Mouse (Mus musculus) embryonic stem cell, embryonic (primary cell): ENCODE measurements around the gene Cox4i2.

ENCODE experiments used
- CTCF ChIA-PET, 4 experiments: fragments of 300-600 bp in 2 of 4; fragments of 350-600 bp in 2 of 4; sonication (Branson Sonifier 250); formaldehyde crosslinking; loops; one replicate each; lab custom pipeline; 2022; ENCODE audit warnings: inconsistent platforms in 2 of 4; lab: Charles Lee
- POLR2A ChIA-PET, 4 experiments: fragments of 300-600 bp in 2 of 4; fragments of 350-600 bp in 2 of 4; sonication (Branson Sonifier 250); formaldehyde crosslinking; loops; one replicate each; lab custom pipeline; 2022; ENCODE audit warnings: antibody characterized with exemption in 4 of 4, inconsistent platforms in 1 of 4; lab: Charles Lee

Gene Cox4i2

DNA sequence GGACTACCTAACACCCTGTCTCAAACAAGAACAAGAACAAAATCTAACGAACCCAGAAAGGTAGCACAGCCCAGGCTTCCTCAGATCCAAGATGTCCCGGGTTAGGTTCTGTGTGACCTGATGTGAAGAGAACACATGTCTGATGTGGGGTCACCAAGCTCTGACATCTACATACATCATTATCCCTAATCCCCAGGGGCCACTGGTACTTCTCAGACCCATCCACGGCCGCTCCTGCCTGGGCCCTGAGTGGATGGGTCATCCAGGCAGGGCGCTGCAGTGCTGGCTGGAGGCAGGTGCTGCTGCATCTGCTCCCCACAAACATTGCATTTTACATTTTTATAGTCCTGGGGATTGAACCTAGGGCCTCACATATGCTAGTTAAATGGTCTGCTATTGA is 13.5 kb upstream of the Cox4i2 start:
- POLR2A ChIA-PET = interaction anchor here (0.7 to 24.6 kb wide), 16 partner anchors 13 to 122 kb away, joined by 3 to 728 read pairs (median 9); partner anchors contain the start of gene Cox4i2 (in 1 of the 4)

DNA sequence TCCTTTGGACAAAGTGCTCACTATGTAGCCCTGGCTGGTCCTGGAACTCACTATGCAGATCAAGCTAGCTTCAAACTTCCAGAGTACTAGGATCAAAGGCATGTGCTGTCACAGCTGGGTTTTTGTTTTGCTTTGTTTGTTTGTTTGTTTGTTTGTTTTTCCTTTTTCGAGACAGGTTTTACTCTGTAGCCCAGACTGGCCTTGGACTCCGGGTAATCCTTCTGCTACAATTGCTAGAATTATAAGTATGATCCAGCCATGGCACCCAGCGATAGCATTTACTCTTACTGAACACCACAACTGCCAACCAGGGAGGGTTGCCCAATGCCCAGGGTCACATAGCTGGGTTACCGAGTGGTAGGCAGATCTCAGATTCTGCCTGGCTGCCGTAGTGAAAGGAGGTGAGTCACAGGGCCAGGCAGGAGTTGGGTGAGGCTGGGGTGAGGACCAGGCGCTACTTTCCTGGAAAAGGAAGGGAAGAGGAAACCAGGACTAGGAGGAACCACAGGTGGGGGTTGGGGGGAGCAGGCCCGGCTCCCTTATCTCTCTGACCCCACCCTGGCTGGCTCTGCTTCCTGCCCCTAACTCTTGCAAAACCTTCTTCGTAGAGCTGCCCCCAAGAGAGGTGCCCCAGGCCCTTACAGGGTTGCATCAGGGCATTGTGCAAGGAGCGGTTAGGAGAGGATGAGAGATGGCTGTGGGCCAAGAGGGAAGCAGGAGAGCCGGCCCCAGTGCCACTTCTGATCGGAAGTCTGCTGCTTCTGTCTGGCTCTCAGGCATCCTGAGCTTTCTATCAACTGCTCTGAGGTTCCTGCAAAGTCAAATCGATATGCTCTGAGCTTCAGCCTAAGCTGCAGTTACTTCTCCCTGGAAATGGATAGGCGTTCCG is 12.6 kb upstream of the Cox4i2 start:
- POLR2A ChIA-PET = interaction anchor here in 3 of 4 experiments (0.7 to 24.6 kb wide), 40 partner anchors 10 to 121 kb away, joined by 3 to 728 read pairs (median 4); partner anchors contain the start of genes Mcts2 (in 2 of the 3), H13 (in 1 of the 3) and Tpx2 (in 1 of the 3)
- CTCF ChIA-PET = interaction anchor here (0.5 to 4.4 kb wide), 31 partner anchors 9 to 263 kb away, joined by 3 to 53 read pairs (median 5); partner anchors contain the start of gene H13 (in 2 of the 4)

More for the DNA sequence above, 13.5 kb upstream of the Cox4i2 start:
- CTCF ChIA-PET = interaction anchor here in 3 of 4 experiments (0.6 to 4.4 kb wide), 5 partner anchors 10 to 47 kb away, joined by 3 to 53 read pairs (median 10); no protein-coding TSS in a partner anchor

- CTCF ChIA-PET = interaction anchor here (0.5 to 4.4 kb wide), 38 partner anchors 13 to 515 kb away, joined by 3 to 53 read pairs (median 5); partner anchors contain the start of genes H13 (in 2 of the 4) and Trib3 (in 1 of the 4)
- POLR2A ChIA-PET = interaction anchor here in 3 of 4 experiments (0.6 to 24.6 kb wide), 39 partner anchors 9 to 499 kb away, joined by 3 to 728 read pairs (median 5); partner anchors contain the start of genes H13 (in 1 of the 3), Mcts2 (in 1 of the 3) and Tpx2 (in 1 of the 3)
These were observed 11.5 kb upstream of the Cox4i2 start for GRCm38 (mm10) chr2:152742435-152742834.

DNA sequence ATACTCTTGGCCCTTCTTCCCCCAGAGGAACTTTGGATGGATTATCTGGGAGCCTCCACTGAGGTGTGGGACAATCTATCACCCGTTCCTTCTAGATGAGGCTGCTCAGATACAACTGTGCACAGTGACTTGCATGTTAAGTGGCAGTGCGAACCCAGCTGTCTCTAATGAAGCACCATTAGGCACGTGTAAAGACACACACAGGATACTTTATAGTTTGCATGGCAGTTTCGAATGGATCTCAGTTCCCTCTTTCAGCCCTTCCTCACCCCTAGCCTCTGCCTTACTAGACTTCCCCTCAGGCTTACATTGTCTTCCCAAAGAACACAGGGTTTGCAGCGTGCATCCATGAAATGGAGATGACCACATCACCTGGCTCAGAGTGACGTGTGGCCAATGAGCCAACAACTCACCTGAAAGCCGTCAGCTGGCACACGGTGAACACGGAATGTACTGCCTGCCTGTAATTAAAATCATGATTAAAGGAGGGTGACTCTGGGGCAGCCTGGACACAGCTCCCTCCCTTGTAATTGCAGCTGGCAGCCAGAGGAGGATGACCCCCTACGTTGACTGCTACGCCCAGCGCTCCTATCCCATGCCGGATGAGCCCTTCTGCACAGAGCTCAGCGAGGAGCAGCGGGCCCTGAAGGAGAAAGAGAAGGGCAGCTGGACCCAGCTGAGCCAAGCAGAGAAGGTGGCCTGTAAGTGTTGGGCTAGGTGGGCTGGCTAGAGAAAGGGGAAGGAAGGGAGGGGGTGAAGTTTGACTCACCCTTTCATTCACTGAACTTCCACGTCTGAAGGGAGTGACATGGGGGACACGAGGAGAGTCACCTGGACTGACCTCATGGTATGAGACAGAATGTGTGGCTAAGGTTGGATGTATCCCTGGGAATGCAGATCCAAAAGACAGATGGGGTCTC is 2.8 kb downstream of the Cox4i2 start:
- CTCF ChIA-PET = interaction anchor here in 2 of 4 experiments (0.6 to 1.6 kb wide), 2 partner anchors 11 to 73 kb away, joined by 3 to 5 read pairs; no protein-coding TSS in a partner anchor
- POLR2A ChIA-PET = interaction anchor here in 2 of 4 experiments (0.8 to 1.6 kb wide), 5 partner anchors 8 to 64 kb away, joined by 3 to 5 read pairs (median 3); no protein-coding TSS in a partner anchor

GRCm38 (mm10) chr2:152757478-152757877 is 3.5 kb downstream of the Cox4i2 start:
- POLR2A ChIA-PET = interaction anchor here in 2 of 4 experiments (1.1 to 1.5 kb wide), 5 partner anchors 7 to 72 kb away, joined by 3 to 5 read pairs (median 3); no protein-coding TSS in a partner anchor

DNA sequence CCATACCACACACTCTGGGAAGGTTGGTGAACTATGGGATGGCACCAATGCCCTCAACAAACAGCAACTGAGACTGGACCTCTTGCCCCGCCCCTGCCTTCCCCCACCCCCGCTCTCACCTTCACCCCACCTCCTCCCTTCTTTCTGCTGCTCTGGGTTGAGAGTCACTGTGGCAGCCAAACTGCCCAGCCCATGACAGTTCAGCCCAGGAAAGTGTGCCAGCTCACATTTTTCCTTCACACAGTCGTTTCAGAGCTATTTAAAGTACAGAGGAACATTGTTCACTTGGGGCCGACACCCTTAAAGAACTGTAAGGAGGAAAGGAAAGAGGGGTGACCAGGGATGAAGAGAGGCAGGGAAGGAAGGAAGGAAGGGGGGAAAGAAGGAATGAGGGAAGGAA is 4.4 kb downstream of the Cox4i2 start:
- ChIA-PET CTCF (interaction anchor here in 2 of 4 experiments (0.6 to 1.1 kb wide), 2 partner anchors 9 to 54 kb away, joined by 3 to 7 read pairs; no protein-coding TSS in a partner anchor), POLR2A (interaction anchor here in 1 of 4 experiments (0.5 to 1.2 kb wide), 3 partner anchors 46 to 187 kb away, joined by 3 read pairs; no protein-coding TSS in a partner anchor)

More at GRCm38 (mm10) chr2:152757478-152757877, 3.5 kb downstream of the Cox4i2 start:
- CTCF ChIA-PET = interaction anchor here in 2 of 4 experiments (1.1 to 1.6 kb wide), 2 partner anchors 10 to 12 kb away, joined by 5 to 7 read pairs; no protein-coding TSS in a partner anchor

- CTCF ChIA-PET = interaction anchor here (0.6 to 2.6 kb wide), 15 partner anchors 9 to 430 kb away, joined by 3 to 13 read pairs (median 6); partner anchors contain the start of genes Bcl2l1 (in 1 of the 4), Cox4i2 (in 1 of the 4) and Id1 (in 1 of the 4)
- POLR2A ChIA-PET = interaction anchor here (0.6 to 10.2 kb wide), 27 partner anchors 8 to 94 kb away, joined by 3 to 150 read pairs (median 4); partner anchors contain the start of genes Id1 (in 2 of the 4), Bcl2l1 (in 1 of the 4) and Cox4i2 (in 1 of the 4)
These were observed 9.3 kb downstream of the Cox4i2 start for GRCm38 (mm10) chr2:152763310-152763709.

DNA sequence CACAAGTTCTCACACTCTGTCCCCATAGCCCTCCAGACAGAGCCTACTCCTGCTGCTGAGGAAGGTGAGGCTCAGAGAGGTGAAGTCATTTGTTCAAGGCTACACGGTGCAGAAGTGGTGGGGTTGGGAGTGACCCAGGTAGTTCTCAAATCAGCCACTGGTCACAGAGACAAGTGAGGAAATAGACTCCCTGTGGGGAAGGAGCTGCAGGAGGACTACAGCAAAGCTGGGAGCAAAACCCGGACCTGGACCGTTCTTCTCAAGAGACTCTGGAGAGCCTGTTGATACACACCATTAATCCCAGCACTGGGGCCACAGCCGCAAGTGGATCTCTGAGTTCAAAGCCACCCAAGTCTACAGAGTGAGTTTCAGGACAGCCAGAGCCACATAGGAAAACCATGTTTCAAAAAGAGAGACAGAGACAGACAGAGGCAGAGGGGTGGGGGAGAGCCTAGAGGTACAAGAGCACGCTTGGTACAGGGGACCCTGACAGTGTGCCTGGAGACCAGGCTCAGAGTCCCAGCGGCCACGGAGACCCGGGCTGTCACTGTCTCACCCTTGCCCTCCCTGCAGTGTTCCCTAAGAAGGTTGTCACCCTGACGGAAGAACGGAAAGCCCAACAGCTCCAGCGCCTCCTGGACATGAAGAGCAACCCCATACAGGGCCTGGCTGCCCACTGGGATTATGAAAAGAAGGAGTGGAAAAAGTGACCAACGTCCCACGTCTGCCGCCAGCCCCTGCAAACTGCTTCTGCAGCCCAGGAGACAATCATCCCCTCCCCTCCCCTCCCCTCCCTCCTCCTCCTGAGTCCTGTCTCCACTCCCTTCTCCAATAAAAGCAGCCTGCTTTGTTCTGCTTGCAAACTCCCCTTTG is 10.4 kb downstream of the Cox4i2 start:
- CTCF ChIA-PET = interaction anchor here in 2 of 4 experiments (0.6 to 6.2 kb wide), 10 partner anchors 11 to 147 kb away, joined by 3 to 45 read pairs (median 5); partner anchors contain the start of genes Bcl2l1 (in 1 of the 2), Cox4i2 (in 1 of the 2), H13 (in 1 of the 2) and Tpx2 (in 1 of the 2)
- POLR2A ChIA-PET = interaction anchor here (0.6 to 10.2 kb wide), 25 partner anchors 8 to 1015 kb away, joined by 3 to 150 read pairs (median 5); partner anchors contain the start of genes Id1 (in 2 of the 4), Bcl2l1 (in 1 of the 4), Cox4i2 (in 1 of the 4) and Mcts2 (in 1 of the 4)

DNA sequence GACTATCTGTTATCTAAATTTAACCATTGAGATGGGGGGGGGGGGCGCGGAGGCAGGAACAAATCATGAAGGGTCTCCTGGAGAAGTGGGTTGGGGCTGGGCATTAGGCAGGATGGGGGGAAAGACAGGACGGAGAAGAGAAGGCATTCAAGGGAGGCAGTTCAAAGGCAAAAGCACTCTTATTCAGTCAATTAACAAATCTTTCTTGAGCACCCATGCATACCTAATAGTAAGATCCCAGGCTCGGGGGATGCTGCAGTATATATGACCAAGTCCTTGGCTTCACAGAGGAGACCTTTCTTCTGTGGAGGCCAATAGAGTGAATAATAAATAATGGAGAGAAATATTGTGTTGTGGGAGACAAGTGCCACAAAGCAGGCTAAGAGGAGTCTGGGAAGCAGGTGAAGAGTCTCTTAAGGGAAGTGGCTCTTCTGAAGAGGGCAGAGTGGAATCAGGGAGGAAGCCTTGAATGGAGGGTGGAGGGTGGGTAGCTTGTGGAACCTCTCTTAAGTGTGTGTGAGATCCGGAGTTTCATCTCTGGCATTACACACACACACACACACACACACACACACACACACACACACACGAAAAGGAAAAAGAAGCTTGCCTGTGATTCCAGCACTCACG is 11.2 kb downstream of the Cox4i2 start:
- CTCF ChIA-PET = interaction anchor here (0.6 to 6.2 kb wide), 25 partner anchors 10 to 149 kb away, joined by 3 to 102 read pairs (median 6); partner anchors contain the start of genes Cox4i2 (in 2 of the 4), H13 (in 2 of the 4), Bcl2l1 (in 1 of the 4) and Tpx2 (in 1 of the 4)
- POLR2A ChIA-PET = interaction anchor here (0.5 to 10.2 kb wide), 25 partner anchors 9 to 1132 kb away, joined by 3 to 150 read pairs (median 6); partner anchors contain the start of genes Id1 (in 2 of the 4) and Bcl2l1 (in 1 of the 4)

- ChIA-PET POLR2A (interaction anchor here (0.6 to 10.2 kb wide), 40 partner anchors 8 to 1063 kb away, joined by 3 to 150 read pairs (median 6); partner anchors contain the start of genes Cox4i2 (in 3 of the 4), H13 (in 2 of the 4), Id1 (in 2 of the 4) and Bcl2l1 (in 1 of the 4)), CTCF (interaction anchor here (0.6 to 6.2 kb wide), 91 partner anchors 8 to 782 kb away, joined by 3 to 102 read pairs (median 5); partner anchors contain the start of genes Cox4i2 (in 3 of the 4), Bcl2l1 (in 2 of the 4), H13 (in 2 of the 4) and Id1 (in 1 of the 4))
These were observed 12.6 kb downstream of the Cox4i2 start for GRCm38 (mm10) chr2:152766387-152767123.

DNA sequence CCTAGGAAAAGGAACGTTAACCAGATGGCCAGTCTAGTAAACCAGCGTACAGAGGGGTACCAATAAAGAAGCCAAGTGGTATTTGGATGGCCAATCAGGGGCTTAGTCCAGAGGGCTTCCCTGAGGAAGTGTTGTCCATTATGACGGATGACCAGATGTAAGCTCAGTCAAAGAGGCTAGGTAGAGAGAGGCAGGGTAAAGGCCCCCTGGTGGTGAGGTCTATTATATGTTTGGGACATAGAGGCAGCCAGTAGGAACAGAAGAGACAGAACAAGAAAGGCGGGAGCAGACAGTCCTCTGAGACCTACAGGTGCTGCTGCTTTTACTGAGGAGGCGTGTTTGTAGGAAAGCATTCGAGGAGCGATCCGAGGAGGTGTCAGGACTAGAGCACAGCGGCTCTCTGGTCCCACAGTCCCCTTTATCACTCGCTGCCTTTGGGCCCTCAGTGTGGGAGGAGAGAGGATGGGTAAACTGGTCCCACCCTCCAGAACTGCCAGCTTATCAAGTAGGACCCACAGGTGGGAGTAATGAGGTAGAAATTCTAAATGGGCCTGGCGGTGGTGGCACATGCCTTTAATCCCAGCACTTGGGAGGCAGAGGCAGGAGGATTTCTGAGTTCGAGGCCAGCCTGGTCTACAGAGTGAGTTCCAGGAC is 13.8 kb downstream of the Cox4i2 start:
- CTCF ChIA-PET = interaction anchor here (0.6 to 6.2 kb wide), 58 partner anchors 9 to 355 kb away, joined by 3 to 102 read pairs (median 6); partner anchors contain the start of genes Bcl2l1 (in 2 of the 4), H13 (in 2 of the 4), Cox4i2 (in 1 of the 4) and Id1 (in 1 of the 4)
- POLR2A ChIA-PET = interaction anchor here (0.5 to 10.2 kb wide), 44 partner anchors 10 to 423 kb away, joined by 3 to 150 read pairs (median 4); partner anchors contain the start of genes Cox4i2 (in 3 of the 4), H13 (in 2 of the 4), Mcts2 (in 2 of the 4) and Bcl2l1 (in 1 of the 4)

DNA sequence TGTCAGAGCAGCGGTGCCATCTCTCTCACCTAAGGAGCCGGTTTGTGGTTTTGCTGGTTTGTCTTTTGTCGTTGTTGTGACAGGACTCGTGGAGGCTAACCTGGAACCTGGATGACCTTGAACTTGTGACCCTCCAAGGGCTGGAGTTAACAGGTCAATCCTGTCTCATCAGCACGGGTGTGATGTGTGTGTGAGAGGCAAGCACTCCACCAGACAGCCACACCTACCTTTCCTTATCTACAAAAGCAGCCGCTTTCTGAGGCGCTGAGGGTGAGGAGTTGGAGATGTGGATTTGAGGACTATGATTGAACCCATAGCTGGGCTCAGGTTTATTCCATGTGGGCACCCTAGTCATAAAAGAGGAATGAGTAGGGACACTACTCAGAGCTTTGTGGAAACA is 15.7 kb downstream of the Cox4i2 start:
- CTCF ChIA-PET = interaction anchor here in 3 of 4 experiments (0.7 to 6.2 kb wide), 8 partner anchors 22 to 100 kb away, joined by 3 to 102 read pairs (median 20); partner anchors contain the start of genes Bcl2l1 (in 1 of the 3) and H13 (in 1 of the 3)
- POLR2A ChIA-PET = interaction anchor here in 3 of 4 experiments (0.6 to 10.2 kb wide), 41 partner anchors 8 to 92 kb away, joined by 3 to 150 read pairs (median 4); partner anchors contain the start of genes Bcl2l1 (in 1 of the 3), Cox4i2 (in 1 of the 3) and Id1 (in 1 of the 3)

DNA sequence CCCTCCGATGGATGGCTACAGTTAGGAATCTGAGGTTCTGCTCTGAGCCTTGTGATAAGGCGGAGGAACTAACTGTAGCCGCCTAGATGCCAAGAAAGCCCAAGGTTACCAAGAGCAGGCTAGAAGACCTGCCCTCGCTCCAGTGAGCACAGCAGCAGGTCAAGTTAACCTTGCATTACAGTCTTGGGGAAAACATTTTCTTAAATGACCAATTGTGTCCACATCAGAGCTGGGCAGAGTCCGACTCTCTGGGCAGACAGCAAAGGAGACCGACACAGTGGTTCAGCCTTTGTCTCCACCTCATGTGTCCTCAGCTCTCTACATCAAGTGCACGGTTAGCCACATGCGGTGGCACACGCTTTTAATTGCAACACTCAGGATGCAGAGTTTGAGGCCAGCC is 17.6 kb downstream of the Cox4i2 start:
- POLR2A ChIA-PET = interaction anchor here (0.7 to 10.2 kb wide), 33 partner anchors 9 to 102 kb away, joined by 3 to 150 read pairs (median 6); partner anchors contain the start of genes Mcts2 (in 2 of the 4), Bcl2l1 (in 1 of the 4) and H13 (in 1 of the 4)
- CTCF ChIA-PET = interaction anchor here in 3 of 4 experiments (0.6 to 2.1 kb wide), 4 partner anchors 8 to 75 kb away, joined by 3 to 6 read pairs (median 4); no protein-coding TSS in a partner anchor
